Mouse (Mus musculus): ENCODE data around the gene Mov10l1. TPM values are rescaled to one million over a fixed set of nuclear protein-coding genes. Genes with fewer than 3 reads are reported as not detected.

The Mov10l1 gene
- not detected for total RNA-seq (2023)

DNA sequence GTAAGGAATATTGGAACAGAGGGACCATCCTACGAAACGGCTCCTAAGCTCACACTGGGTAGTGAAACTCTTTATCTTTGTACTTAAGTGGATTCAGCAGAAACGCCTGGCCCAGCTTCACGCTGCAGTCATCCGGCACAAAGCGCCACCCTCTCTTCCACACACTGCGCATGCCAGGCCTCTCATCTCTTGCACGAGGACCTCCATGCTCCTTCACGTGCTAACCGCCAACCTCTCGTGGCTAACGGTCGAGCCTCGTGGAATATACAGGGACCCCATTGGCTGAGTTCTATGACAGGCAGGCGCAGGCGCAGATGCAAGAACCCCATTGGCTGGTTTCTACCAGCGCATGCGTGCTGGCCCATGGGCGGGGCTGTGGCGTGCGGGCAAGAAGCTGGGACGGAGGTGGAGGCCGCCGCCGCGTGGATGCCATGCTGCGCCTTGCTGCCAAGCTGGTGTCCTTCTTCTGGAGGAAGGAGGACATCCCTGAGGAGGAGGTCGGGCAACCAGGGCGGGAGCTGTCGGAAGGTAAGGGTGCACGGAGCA, at the start of gene Mov10l1:
Gene Mov10l1 (plus strand): TSS at position 376 of the 546 bp plus-strand sequence.

DNA sequence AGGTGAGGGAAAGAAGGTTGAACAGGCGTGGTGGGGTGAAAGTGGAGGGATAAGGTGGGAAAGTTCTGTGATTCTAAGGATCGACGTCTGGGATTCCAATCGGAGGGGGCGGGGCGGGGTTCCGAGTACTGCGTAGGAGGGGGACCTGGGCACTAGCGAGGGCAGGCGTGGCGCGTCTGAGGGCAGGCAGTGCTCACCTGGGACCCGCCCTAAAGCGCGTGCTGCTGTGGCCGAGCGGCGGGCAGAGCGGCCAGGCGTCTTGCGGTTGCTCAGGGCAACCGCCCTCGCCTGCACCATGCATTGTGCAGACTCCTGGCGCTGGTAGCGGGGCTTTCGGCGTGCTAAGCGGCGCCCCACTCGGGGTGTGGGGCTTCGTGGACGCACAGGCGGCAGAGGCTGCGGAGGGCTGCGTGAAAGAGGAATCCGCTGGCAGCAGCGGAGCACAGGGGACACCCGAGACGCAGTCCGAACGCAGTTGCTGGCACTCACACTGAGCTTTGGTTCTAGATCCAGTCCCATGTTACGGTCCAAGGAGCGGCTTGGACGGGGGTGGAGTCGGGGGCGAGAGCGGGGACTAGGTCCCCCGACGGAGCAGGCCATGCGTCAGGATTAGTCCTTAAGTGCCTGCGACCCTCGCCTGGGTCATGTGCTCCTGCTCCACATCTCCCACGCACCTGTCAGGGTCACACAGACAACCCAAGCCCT, 28.2 kb upstream of the Mov10l1 start, which contains the start of gene Ttll8:
Gene Ttll8 (minus strand): TSS at position 51 of the 705 bp plus-strand sequence.

DNA sequence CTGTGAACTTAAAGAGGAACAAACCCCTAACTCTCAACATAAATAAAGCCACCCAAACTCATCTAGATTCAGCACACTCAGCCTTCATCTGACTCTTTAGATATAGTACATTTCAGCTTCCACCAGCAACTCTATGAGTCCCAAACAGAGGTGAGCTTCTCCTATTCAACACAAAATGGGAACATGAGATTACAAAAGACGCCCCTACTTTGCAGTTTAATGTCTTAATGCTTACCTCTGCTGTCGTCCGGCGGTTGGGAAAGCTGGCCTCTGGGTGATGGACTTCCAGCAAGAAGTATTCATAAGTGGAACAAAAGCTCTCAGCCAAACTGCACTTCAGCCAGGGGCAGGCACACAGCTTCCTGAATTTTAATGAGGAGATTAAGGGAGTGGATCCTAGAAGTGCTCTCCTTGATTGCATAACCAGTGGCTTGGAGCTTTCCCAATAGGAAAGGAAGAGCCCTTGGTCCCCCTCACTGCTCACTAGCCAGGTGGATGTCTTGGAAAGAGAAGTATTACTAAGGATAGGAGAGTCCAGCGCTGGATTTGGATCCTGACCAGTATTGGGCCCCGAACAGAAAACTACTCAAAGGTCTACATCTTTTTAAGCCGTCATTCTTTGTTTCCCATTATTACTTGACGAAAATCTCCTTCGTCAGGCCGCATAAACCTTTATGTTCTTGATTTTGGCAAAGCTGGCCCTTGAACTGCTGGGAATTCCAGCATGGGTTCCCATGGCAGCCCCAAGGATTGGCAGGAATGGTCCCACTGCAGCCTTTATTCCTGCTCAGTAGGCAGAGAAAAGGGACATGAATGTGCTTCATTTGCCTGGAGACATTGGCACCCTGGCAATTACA, 4.2 kb upstream of the Mov10l1 start, which contains the start of gene Mlc1:
Gene Mlc1 (minus strand): TSS at position 727 of the 857 bp plus-strand sequence.

GRCm38 (mm10) chr15:89059161-89059931, 76.6 kb downstream of the Mov10l1 start, which contains the start of gene Panx2:
TSS of gene Panx2 (plus strand) at chr15:89059734.

DNA sequence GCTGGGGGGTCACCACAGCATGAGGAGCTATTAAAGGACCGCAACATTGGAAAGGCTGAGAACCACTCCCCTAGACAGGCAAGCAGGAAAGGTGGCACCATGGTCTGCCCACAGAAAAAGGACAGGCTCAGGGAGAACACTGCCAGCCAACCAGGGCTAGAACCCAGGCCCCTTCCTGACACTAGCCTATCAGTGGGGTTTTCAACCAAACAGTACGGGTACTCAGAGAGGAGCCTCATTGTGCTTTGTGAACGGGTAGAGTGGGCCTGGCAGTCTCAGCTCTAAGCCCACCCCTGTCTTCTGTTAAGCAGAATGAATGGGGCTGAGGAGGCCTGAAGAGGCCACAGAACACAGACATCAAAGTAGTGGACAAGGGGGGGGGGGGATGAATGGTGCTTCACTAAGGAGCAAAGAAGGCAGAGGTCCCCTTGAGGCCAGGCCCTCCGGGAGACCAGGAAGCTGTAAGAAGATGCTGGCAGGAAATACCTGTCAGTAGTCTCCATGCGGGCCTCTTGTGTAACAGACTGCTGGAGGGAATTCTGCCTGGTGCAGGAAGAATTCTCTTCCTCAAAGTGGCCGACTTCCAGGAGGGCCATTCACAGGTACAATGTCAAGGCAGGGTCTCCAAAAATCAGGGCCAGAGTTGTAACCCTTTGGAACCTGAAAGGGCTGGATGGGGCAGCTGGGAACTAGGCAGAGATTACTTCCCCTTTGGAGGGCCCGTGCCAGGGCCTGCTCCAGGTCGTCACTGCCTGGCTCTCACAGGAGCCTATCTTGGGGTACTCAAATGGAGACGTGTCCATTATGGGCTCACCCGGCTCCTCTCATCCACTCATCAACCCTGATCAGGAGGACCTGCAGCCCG, 92.1 kb downstream of the Mov10l1 start, which contains the start of gene Trabd:
Gene Trabd (plus strand): TSS at position 512 of the 865 bp plus-strand sequence.

GRCm38 (mm10) chr15:89088607-89089247, 106.0 kb downstream of the Mov10l1 start, which contains the start of gene Selenoo:
TSS of gene Selenoo (plus strand) at chr15:89089084.

Other genes with a start within 250 kb of the Mov10l1 start
- 151 TPM for gene Brd1, start 248.7 kb upstream of the Mov10l1 start, total RNA-seq (2023)
- gene Zbed4, start 231.2 kb upstream of the Mov10l1 start, total RNA-seq (2023), result 17.2 TPM
- 13.0 TPM for gene Alg12, start 163.6 kb upstream of the Mov10l1 start, total RNA-seq (2023)
- 22.7 TPM for gene Creld2, start 163.3 kb upstream of the Mov10l1 start, total RNA-seq (2023)
- gene Pim3, start 120.7 kb upstream of the Mov10l1 start, total RNA-seq (2023), result 83.8 TPM
- gene Ttll8, start 28.5 kb upstream of the Mov10l1 start, total RNA-seq (2023), result not detected
- gene Mlc1, start 3.9 kb upstream of the Mov10l1 start, total RNA-seq (2023), result not detected
- gene Panx2, start 76.8 kb downstream of the Mov10l1 start, total RNA-seq (2023), result not detected
- gene Trabd, start 92.2 kb downstream of the Mov10l1 start, total RNA-seq (2023), result 38.6 TPM
- gene Selenoo, start 106.2 kb downstream of the Mov10l1 start, total RNA-seq (2023), result 23.0 TPM
- gene Tubgcp6, start 140.2 kb downstream of the Mov10l1 start, total RNA-seq (2023), result 36.6 TPM
- gene Hdac10, start 145.8 kb downstream of the Mov10l1 start, total RNA-seq (2023), result 25.4 TPM
- 3.9 TPM for gene Mapk12, start 157.8 kb downstream of the Mov10l1 start, total RNA-seq (2023)
- 26.2 TPM for gene Mapk11, start 166.7 kb downstream of the Mov10l1 start, total RNA-seq (2023)
- 2.8 TPM for gene Plxnb2, start 197.9 kb downstream of the Mov10l1 start, total RNA-seq (2023)
- 21.9 TPM for gene Dennd6b, start 213.6 kb downstream of the Mov10l1 start, total RNA-seq (2023)
- 52.2 TPM for gene Ppp6r2, start 228.6 kb downstream of the Mov10l1 start, total RNA-seq (2023)

Measured in CD4-positive naive resting alpha-beta T cell, adult 76 days (primary cell).